Mouse (Mus musculus): Measurements from ENCODE around the gene Psme3.

DNA sequence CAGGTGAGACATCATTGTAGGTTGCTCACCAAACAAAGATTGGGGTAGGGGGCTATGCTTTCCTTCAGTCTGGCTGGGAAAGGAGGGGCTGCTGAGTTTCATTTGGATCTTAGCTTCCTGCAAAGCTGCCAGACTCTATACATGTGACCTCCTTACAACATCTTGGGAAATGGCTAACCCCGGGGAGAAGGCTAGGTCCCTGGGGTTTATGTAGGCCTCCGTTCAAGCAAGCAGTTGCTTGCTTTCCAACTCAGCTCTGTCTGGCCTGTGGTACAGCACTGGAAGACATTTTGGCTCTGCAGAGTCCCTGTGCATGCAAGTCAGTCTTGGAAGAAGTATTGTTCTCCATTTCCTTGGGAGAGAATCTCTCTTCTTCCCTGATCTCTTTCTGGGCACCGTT lies 16.5 kb downstream of the Psme3 start:
- no peak for TF ChIP-seq CTCF (IDR thresholded peaks at IDR 0.05; ENCODE audit: borderline replicate concordance, control insufficient read depth, extremely low read depth, insufficient read depth, low read length, poor library complexity)
- TF ChIP-seq POLR2A (IDR thresholded peaks at IDR 0.05; ENCODE audit: control insufficient read depth, extremely low read depth, insufficient read depth, low read length, poor library complexity) = no peak
